8 mouse cellular contexts compared by ENCODE assay signal in genomic region chr7:16476600-16476989, GRCm38 (mm10). TPM values are rescaled to one million over a fixed set of nuclear protein-coding genes. Genes with fewer than 3 reads are reported as not detected.
DNase-seq lines count a peak whose midpoint lies in the region; ATAC-seq and TF ChIP-seq lines count a peak whose summit lies in the region.

No protein-coding gene starts in this region.

- TF ChIP-seq POLR2A in limb, embryonic 14.5 days (IDR thresholded peaks at IDR 0.05; ENCODE audit: borderline replicate concordance, extremely low read depth, insufficient read depth, insufficient read length) = no peak
- TF ChIP-seq POLR2A in cerebellum, adult 2 months (IDR thresholded peaks at IDR 0.05; ENCODE audit: borderline replicate concordance, insufficient read depth, low read length) = no peak

- no peak overlapping the region for H3K9ac ChIP-seq in forebrain, embryonic 15.5 days (replicated peaks)
- H3K9ac ChIP-seq in limb, embryonic 14.5 days (ENCODE audit: low read depth, low read length, severe bottlenecking) = no peak overlapping the region
- H3K9ac ChIP-seq in stomach, embryonic 14.5 days (replicated peaks; ENCODE audit: low read depth, low read length) = no peak overlapping the region

- H3K27ac ChIP-seq in forebrain, embryonic 15.5 days (replicated peaks) = no peak overlapping the region
- H3K27ac ChIP-seq in limb, embryonic 14.5 days (replicated peaks; ENCODE audit: low read depth, low read length) = no peak overlapping the region
- H3K27ac ChIP-seq in stomach, embryonic 14.5 days (ENCODE audit: low read length) = no peak overlapping the region
- H3K27ac ChIP-seq in cerebellum, adult 2 months (ENCODE audit: insufficient read depth, low read length) = no peak overlapping the region

- H3K9me3 ChIP-seq in megakaryocyte, embryonic 14.5 days = peaks cover 7% of the 10 kb centered on the region; the same call in 1 of the 2 replicates
- H3K9me3 ChIP-seq in forebrain, embryonic 15.5 days = no peaks in the 10 kb centered on the region
- no peaks in the 10 kb centered on the region for H3K9me3 ChIP-seq in limb, embryonic 14.5 days (ENCODE audit: control insufficient read depth, low read length)
- no peaks in the 10 kb centered on the region for H3K9me3 ChIP-seq in stomach, embryonic 14.5 days (ENCODE audit: control insufficient read depth, low read depth, low read length)

- ATAC-seq in megakaryocyte, adult 5-6 weeks (ENCODE audit: poor library complexity, severe bottlenecking) = no peak
- 0 out of 2 replicates have a peak, but pooled peaks have one; percentile 7 for ATAC-seq in forebrain, embryonic 15.5 days (replicated peaks)
- peak; percentile 57 for ATAC-seq in limb, embryonic 14.5 days (ENCODE audit: low FRiP score, low read depth)
- peak; percentile 62; the same call in 1 of the 2 replicates for ATAC-seq in stomach, embryonic 14.5 days (ENCODE audit: insufficient number of reproducible peaks, insufficient read depth, low FRiP score, low read depth)

- no peak for TF ChIP-seq CTCF in cerebellum, adult 2 months (IDR thresholded peaks at IDR 0.05; ENCODE audit: borderline replicate concordance, insufficient read depth, low read depth, low read length)

- H3K27me3 ChIP-seq in megakaryocyte, embryonic 14.5 days (replicated peaks) = peaks cover 77% of the 10 kb centered on the region
- peaks cover 55% of the 10 kb centered on the region for H3K27me3 ChIP-seq in forebrain, embryonic 15.5 days
- peaks cover 56% of the 10 kb centered on the region for H3K27me3 ChIP-seq in limb, embryonic 14.5 days (ENCODE audit: control insufficient read depth, insufficient read depth, low read length)
- peaks cover 55% of the 10 kb centered on the region for H3K27me3 ChIP-seq in stomach, embryonic 14.5 days (ENCODE audit: control insufficient read depth, insufficient read depth, low read length)
- H3K27me3 ChIP-seq in cerebellum, adult 2 months (ENCODE audit: control insufficient read depth, insufficient read depth, low read length) = peaks cover 9% of the 10 kb centered on the region; the same call in 1 of the 2 replicates

- 2% methylated on average over 29 of the region's 34 CpGs for WGBS in forebrain, embryonic 15.5 days
- 1% methylated on average over 29 of the region's 34 CpGs for WGBS in limb, embryonic 14.5 days
- under 1% methylated on average over 34 of the region's 34 CpGs for WGBS in stomach, embryonic 14.5 days
- 3% methylated on average over 34 of the region's 34 CpGs for WGBS in cerebellum, adult 2 months

- peaks cover 29% of the 10 kb centered on the region for H3K4me1 ChIP-seq in megakaryocyte, embryonic 14.5 days
- H3K4me1 ChIP-seq in forebrain, embryonic 15.5 days = peaks cover 28% of the 10 kb centered on the region
- H3K4me1 ChIP-seq in limb, embryonic 14.5 days (ENCODE audit: control insufficient read depth, insufficient read depth, low read length) = peaks cover 13% of the 10 kb centered on the region
- 0 out of 2 replicates have a peak, but pooled peaks cover 7% of the 10 kb centered on the region for H3K4me1 ChIP-seq in stomach, embryonic 14.5 days (ENCODE audit: control insufficient read depth, insufficient read depth, low read length)
- H3K4me1 ChIP-seq in cerebellum, adult 2 months (ENCODE audit: control insufficient read depth, insufficient read depth, low read length) = no peaks in the 10 kb centered on the region

- H3K4me2 ChIP-seq in forebrain, embryonic 15.5 days (replicated peaks) = peak overlapping the region; percentile 45
- H3K4me2 ChIP-seq in limb, embryonic 14.5 days (replicated peaks; ENCODE audit: low read depth, low read length, severe bottlenecking) = peak overlapping the region; percentile 37
- peak overlapping the region; percentile 41 for H3K4me2 ChIP-seq in stomach, embryonic 14.5 days (replicated peaks; ENCODE audit: low read depth, low read length)

- no peak for DNase-seq in limb, embryonic 14.5 days (ENCODE audit: low spot score)
- no peak for DNase-seq in cerebellum, adult 2 months
- no peak for DNase-seq in layer of hippocampus, postnatal 10 days (ENCODE audit: low spot score in 2 of 2)
- DNase-seq in spleen, postnatal 36 days (ENCODE audit: low spot score in 2 of 2) = no peak

- H3K36me3 ChIP-seq in megakaryocyte, embryonic 14.5 days (replicated peaks; ENCODE audit: low read length) = no peaks in the 10 kb centered on the region
- no peaks in the 10 kb centered on the region for H3K36me3 ChIP-seq in forebrain, embryonic 15.5 days
- H3K36me3 ChIP-seq in limb, embryonic 14.5 days (ENCODE audit: control insufficient read depth, insufficient read depth, low read length) = no peaks in the 10 kb centered on the region
- no peaks in the 10 kb centered on the region for H3K36me3 ChIP-seq in stomach, embryonic 14.5 days (ENCODE audit: control insufficient read depth, insufficient read depth, low read length)

- H3K4me3 ChIP-seq in megakaryocyte, embryonic 14.5 days (replicated peaks) = peak overlapping the region; percentile 62
- peak overlapping the region; percentile 37 for H3K4me3 ChIP-seq in forebrain, embryonic 15.5 days
- peak overlapping the region; percentile 23 for H3K4me3 ChIP-seq in limb, embryonic 14.5 days (replicated peaks; ENCODE audit: low read length)
- H3K4me3 ChIP-seq in stomach, embryonic 14.5 days (ENCODE audit: low read depth, low read length) = peak overlapping the region; percentile 19; the same call in 1 of the 2 replicates
- H3K4me3 ChIP-seq in cerebellum, adult 2 months (replicated peaks; ENCODE audit: insufficient read depth, low read depth, low read length) = no peak overlapping the region

RNA-seq across cellular contexts. Expression of gene Npas1, which starts 0.9 kb away (rescaled TPM):
- polyA plus RNA-seq in megakaryocyte, embryonic 14.5 days (2012; ENCODE audit: insufficient read depth, low replicate concordance) = not detected in 2 replicates
- not detected in 2 replicates for total RNA-seq in megakaryocyte, adult 5-6 weeks (2015)
- not detected in 2 replicates for total RNA-seq in megakaryocyte, adult 5-6 weeks (2017)
- 5.1 and 6.7 TPM in 2 replicates for polyA plus RNA-seq in forebrain, embryonic 15.5 days (2015; fragmentation: Nextera tagmentation; extraction: Ambion mirVana)
- 0.03 TPM in 2 replicates for polyA plus RNA-seq in limb, embryonic 14.5 days (2012; rRNA removed)
- polyA plus RNA-seq in limb, embryonic 14.5 days (2014; fragmentation: Nextera tagmentation; extraction: Ambion mirVana) = 0.15 and 0.21 TPM in 2 replicates
- 0.17 TPM in 1 of 2 replicates, not detected in the other for polyA plus RNA-seq in stomach, embryonic 14.5 days (2014; fragmentation: Nextera tagmentation; extraction: Ambion mirVana)
- 3.7 and 6.0 TPM in 2 replicates for polyA plus RNA-seq in cerebellum, adult 2 months (2012; rRNA removed)
- total RNA-seq in layer of hippocampus, postnatal 10 days (2021) = 10 to 100 TPM; 20.8 to 23.8 TPM

RNA-seq across cellular contexts. Expression of gene Tmem160, which starts 24.0 kb away (rescaled TPM):
- polyA plus RNA-seq in megakaryocyte, embryonic 14.5 days (2012; ENCODE audit: insufficient read depth, low replicate concordance) = 185 and 233 TPM in 2 replicates
- 24.2 and 33.1 TPM in 2 replicates for total RNA-seq in megakaryocyte, adult 5-6 weeks (2015)
- 10.7 and 12.8 TPM in 2 replicates for total RNA-seq in megakaryocyte, adult 5-6 weeks (2017)
- 63.5 and 70.2 TPM in 2 replicates for polyA plus RNA-seq in forebrain, embryonic 15.5 days (2015; fragmentation: Nextera tagmentation; extraction: Ambion mirVana)
- 32.8 and 41.6 TPM in 2 replicates for polyA plus RNA-seq in limb, embryonic 14.5 days (2012; rRNA removed)
- 42.7 and 51.3 TPM in 2 replicates for polyA plus RNA-seq in limb, embryonic 14.5 days (2014; fragmentation: Nextera tagmentation; extraction: Ambion mirVana)
- 53.9 and 55.7 TPM in 2 replicates for polyA plus RNA-seq in stomach, embryonic 14.5 days (2014; fragmentation: Nextera tagmentation; extraction: Ambion mirVana)
- polyA plus RNA-seq in cerebellum, adult 2 months (2012; rRNA removed) = 89.6 and 98.6 TPM in 2 replicates
- total RNA-seq in layer of hippocampus, postnatal 10 days (2021) = 100 to 1,000 TPM in 1 of 2 experiments, 10 to 100 TPM in 1; 86.4 to 103 TPM
